Mouse (Mus musculus) CH12.LX (cell line): ENCODE measurements around the gene Gm9918.
A peak's percentile ranks its signal among the peaks of the same experiment; 100 is the strongest.

ENCODE experiments used
- CTCF ChIP-seq, 2 experiments: IDR thresholded peaks in 1 of 2; conservative IDR thresholded peaks in 1 of 2; 2 replicates each; pipeline ENCODE4 v1.5.1; 2011 to 2012; ENCODE audit warnings: low read depth in 2 of 2, low read length in 2 of 2, improper control_type of control experiment in 1 of 2, inconsistent platforms in 1 of 2, mild to moderate bottlenecking in 1 of 2, moderate library complexity in 1 of 2
- EP300 ChIP-seq: IDR thresholded peaks from 2 replicates; pipeline ENCODE4 v1.6.1; 2011; ENCODE audit warnings: low read length, improper control_type of control experiment

DNA sequence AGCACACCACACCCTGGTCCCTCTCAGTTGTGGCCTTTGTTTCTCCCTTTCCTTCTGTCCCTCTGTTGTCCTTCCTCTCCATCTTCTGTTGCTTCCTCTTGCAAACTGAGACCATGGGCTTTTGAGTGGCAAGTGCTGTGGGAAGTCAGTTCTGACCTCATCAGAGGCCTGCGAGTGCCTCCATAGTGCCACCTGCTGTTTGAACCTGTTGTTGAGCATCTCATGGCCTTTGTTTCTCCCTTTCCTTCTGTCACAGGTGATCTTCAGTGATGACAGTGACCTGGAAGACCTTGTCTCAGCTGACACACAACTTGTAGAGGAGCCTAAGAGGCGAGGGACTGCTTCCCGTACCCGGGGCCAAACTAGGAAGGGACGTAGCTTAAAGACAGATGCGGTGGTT is 45.9 kb downstream of the Gm9918 start:
- TF ChIP-seq EP300, result no peak
- peak; percentile 69 to 82; a peak in 3 of 4 replicates for TF ChIP-seq CTCF (conservative IDR thresholded peaks at IDR 0.05 in 1 of 2, IDR thresholded peaks at IDR 0.05 in 1 of 2; ENCODE audit: low read depth in 2 of 2, low read length in 2 of 2)
